ENCODE assay signal across 8 mouse cellular contexts in the genomic region with DNA sequence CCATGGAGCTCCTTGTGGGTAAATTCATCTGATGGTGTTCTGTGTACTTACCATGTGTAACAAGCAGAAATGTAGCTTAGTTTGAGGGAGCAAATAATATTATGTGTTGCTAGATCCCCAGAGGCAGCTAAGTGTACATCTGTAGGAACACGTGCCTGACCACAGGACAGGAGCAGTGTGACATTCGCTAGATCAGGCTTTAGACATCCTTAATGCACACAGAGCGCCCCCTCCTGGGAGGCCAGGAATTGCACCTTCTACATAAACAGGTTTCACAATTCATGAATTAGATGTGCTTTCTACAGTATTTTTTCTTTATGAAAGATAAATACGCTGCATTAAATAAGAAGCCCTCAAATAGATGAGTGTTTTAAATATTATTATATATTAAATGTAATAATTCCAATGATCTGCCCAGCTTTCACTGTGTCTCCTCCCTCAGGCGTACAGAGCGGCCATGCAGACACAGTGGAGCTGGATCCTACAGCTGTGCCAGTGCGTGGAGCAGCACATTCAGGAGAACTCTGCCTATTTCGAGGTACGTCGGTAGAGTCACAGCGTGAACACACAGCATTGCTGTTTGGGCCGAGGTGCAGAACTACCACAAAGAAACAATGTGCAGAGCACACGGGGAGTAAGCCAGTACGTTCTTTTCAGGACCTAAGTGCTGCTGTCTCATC.
DNase-seq lines count a peak whose midpoint lies in the region; ATAC-seq and TF ChIP-seq lines count a peak whose summit lies in the region.

No protein-coding gene starts in this region.

- H3K36me3 ChIP-seq in limb, embryonic 11.5 days (ENCODE audit: control insufficient read depth, insufficient read depth, low read length): no peaks in the 10 kb centered on the region
- H3K36me3 ChIP-seq in neural tube, embryonic 11.5 days (ENCODE audit: control insufficient read depth, insufficient read depth, low read length): peaks cover 6% of the 10 kb centered on the region; the same call in 1 of the 2 replicates
- no peaks in the 10 kb centered on the region for H3K36me3 ChIP-seq in thymus, adult 2 months (ENCODE audit: control insufficient read depth, insufficient read depth, low read length)

- no peak overlapping the region for H3K9ac ChIP-seq in limb, embryonic 11.5 days (ENCODE audit: low read length)
- no peak overlapping the region for H3K9ac ChIP-seq in neural tube, embryonic 11.5 days (ENCODE audit: low read length)

- TF ChIP-seq POLR2A in thymus, adult 2 months (IDR thresholded peaks at IDR 0.05; ENCODE audit: control insufficient read depth, extremely low read depth, insufficient read depth, low read length, poor library complexity): no peak

- H3K4me3 ChIP-seq in limb, embryonic 11.5 days (ENCODE audit: low read depth, low read length): no peak overlapping the region
- no peak overlapping the region for H3K4me3 ChIP-seq in neural tube, embryonic 11.5 days (ENCODE audit: low read depth, low read length)
- no peak overlapping the region for H3K4me3 ChIP-seq in thymus, adult 2 months (ENCODE audit: control insufficient read depth, insufficient read depth, low read length)

- H3K4me1 ChIP-seq in limb, embryonic 11.5 days (ENCODE audit: control insufficient read depth, insufficient read depth, low read length): no peaks in the 10 kb centered on the region
- no peaks in the 10 kb centered on the region for H3K4me1 ChIP-seq in neural tube, embryonic 11.5 days (ENCODE audit: control insufficient read depth, insufficient read depth, low read length)
- no peaks in the 10 kb centered on the region for H3K4me1 ChIP-seq in thymus, adult 2 months (replicated peaks; ENCODE audit: control insufficient read depth, insufficient read depth, low read length)

- ATAC-seq in limb, embryonic 11.5 days (ENCODE audit: insufficient number of reproducible peaks, low FRiP score, low TSS enrichment, low read depth): no peak
- peak; percentile 48; the same call in 1 of the 2 replicates for ATAC-seq in neural tube, embryonic 11.5 days (ENCODE audit: insufficient read depth, low FRiP score, low TSS enrichment)

- DNase-seq in 3T3-L1 (ENCODE audit: low read depth, low spot score) (peak; percentile 91), adipocyte (ENCODE audit: low spot score) (peak; percentile 86)
- DNase-seq in embryo, embryonic 10.5 days (ENCODE audit: low spot score): peak; percentile 89
- DNase-seq in gastrocnemius, postnatal 4 days (ENCODE audit: low spot score in 2 of 2): peak; percentile 62 to 83
- peak; percentile 90 for DNase-seq in kidney, adult 9 months
- peak; percentile 83 for DNase-seq in limb, embryonic 11.5 days (ENCODE audit: low spot score)
- peak; percentile 82 for DNase-seq in neural tube, embryonic 11.5 days (ENCODE audit: low spot score)
- peak; percentile 70 for DNase-seq in thymus, adult 2 months

- H3K9me3 ChIP-seq in limb, embryonic 11.5 days (ENCODE audit: control insufficient read depth, low read length): no peaks in the 10 kb centered on the region
- H3K9me3 ChIP-seq in neural tube, embryonic 11.5 days (ENCODE audit: control insufficient read depth, low read length): no peaks in the 10 kb centered on the region

- no peaks in the 10 kb centered on the region for H3K27me3 ChIP-seq in limb, embryonic 11.5 days (ENCODE audit: control insufficient read depth, insufficient read depth, low read length)
- H3K27me3 ChIP-seq in neural tube, embryonic 11.5 days (ENCODE audit: control insufficient read depth, insufficient read depth, low read length): no peaks in the 10 kb centered on the region
- no peaks in the 10 kb centered on the region for H3K27me3 ChIP-seq in thymus, adult 2 months (ENCODE audit: control insufficient read depth, insufficient read depth, low read length)

- no peak overlapping the region for H3K27ac ChIP-seq in limb, embryonic 11.5 days (replicated peaks; ENCODE audit: low read depth, low read length)
- H3K27ac ChIP-seq in neural tube, embryonic 11.5 days (ENCODE audit: low read depth, low read length): no peak overlapping the region
- H3K27ac ChIP-seq in thymus, adult 2 months (ENCODE audit: control insufficient read depth, insufficient read depth, low read length): no peak overlapping the region

- 72% methylated on average over 14 of the region's 14 CpGs for WGBS in limb, embryonic 11.5 days
- 73% methylated on average over 14 of the region's 14 CpGs for WGBS in neural tube, embryonic 11.5 days
- WGBS in thymus, adult 2 months: 73% methylated on average over 14 of the region's 14 CpGs

- H3K4me2 ChIP-seq in limb, embryonic 11.5 days (ENCODE audit: low read depth, severe bottlenecking): no peak overlapping the region
- no peak overlapping the region for H3K4me2 ChIP-seq in neural tube, embryonic 11.5 days (ENCODE audit: low read depth)

- TF ChIP-seq CTCF in thymus, adult 2 months (IDR thresholded peaks at IDR 0.05; ENCODE audit: borderline replicate concordance, control insufficient read depth, extremely low read depth, insufficient read depth, low read length, poor library complexity): no peak
